Mouse (Mus musculus) lung, adult 2 months (tissue): ENCODE measurements at regions not wholly inside any gene's neighbourhood (a gene's known extent, or its start where the extent isn't known, plus 50 kb on each side); places are given as distances from the start of the nearest gene placed in this dataset.

Source experiments
- CTCF ChIP-seq: fragments of 200-500 bp; IDR thresholded peaks from 2 replicates; pipeline ENCODE4 v1.5.1; 2011; ENCODE audit warnings: mild to moderate bottlenecking, low read length, control low read depth; ENCODE audit not compliant: insufficient read depth
- POLR2A ChIP-seq: fragments of 200-500 bp; IDR thresholded peaks from 2 replicates; pipeline ENCODE4 v1.6.1; 2011; ENCODE audit warnings: low read depth, mild to moderate bottlenecking, control low read depth, low read length, borderline replicate concordance; ENCODE audit errors: extremely low read depth

GRCm38 (mm10) chr11:64764056-64764455 is 214.8 kb upstream of the Elac2 start:
- TF ChIP-seq CTCF (no peak), POLR2A (no peak)
